Mouse (Mus musculus) frontal cortex, postnatal 10 days (tissue): Measurements from ENCODE around the gene Esrrb.
A peak's percentile ranks its signal among the peaks of the same experiment; 100 is the strongest.

Source experiments
- DNase-seq, 2 experiments: peaks; one replicate each; pipeline ENCODE4 v3.0.0; 2022; ENCODE audit warnings: low spot score in 2 of 2, mixed read lengths in 1 of 2

Gene Esrrb

DNA sequence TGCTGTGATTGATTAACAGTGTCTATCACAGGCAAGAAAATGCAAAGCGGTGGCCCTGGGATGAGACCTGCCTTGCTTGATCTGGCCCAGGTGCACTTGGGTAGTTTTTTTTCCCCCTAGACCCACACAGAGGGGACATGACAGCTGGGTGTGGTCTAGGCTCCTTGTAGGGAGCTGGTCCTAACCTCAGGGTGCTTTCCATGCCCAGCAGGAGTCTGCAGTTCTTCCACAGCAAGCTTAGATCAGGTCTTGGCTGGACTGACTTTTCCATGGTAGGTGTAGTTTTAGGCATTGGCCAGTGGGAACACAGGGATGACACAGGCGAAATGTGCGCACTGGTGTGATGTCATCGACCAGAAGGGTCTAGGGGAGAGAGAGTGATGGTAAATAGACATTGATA, 136.2 kb downstream of the Esrrb start:
- DNase-seq: no peak

DNA sequence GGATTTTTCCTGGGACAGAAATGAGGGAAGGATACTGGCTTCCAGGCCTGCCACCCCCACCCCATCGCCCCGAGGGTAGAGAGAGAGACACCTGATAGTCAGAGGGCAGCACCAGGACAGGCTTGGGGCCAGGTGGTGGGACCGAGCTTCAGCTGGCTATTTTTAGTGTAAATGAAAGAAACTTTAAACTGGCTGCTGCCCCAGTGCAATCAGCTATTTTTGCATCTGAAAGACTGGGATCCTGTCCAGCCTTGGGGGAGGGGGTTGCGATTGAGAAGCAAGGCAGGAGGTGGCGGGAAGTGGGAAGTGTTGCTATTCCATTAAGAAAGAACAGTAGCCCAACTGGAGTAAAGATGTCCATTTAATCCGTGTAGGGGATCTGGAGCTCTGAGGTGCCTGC, 137.8 kb downstream of the Esrrb start:
- peak; percentile 58 to 66 for DNase-seq

GRCm38 (mm10) chr12:86501728-86502127, 140.8 kb downstream of the Esrrb start:
- no peak for DNase-seq

DNA sequence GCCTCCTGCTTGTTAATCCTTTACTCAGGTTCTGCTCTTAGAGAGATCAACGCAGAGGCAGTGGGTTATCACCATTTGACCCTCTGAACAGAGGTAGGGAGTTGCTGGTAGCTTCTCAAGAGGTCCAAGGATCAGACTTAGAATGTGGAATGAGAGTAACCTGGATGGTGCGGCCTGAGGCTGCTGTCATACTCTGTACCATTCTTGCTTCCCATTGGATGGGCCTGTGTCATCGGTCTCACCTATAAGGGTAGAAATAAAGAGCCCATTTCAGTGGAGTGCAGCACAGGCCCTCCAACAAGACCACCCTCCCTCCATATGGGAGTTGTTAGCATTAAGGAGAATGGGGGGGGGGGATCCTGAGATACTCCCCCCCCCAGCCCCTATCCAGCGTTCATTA, 143.0 kb downstream of the Esrrb start:
- DNase-seq: no peak

GRCm38 (mm10) chr12:86504321-86504720, 143.4 kb downstream of the Esrrb start:
- DNase-seq: no peak

DNA sequence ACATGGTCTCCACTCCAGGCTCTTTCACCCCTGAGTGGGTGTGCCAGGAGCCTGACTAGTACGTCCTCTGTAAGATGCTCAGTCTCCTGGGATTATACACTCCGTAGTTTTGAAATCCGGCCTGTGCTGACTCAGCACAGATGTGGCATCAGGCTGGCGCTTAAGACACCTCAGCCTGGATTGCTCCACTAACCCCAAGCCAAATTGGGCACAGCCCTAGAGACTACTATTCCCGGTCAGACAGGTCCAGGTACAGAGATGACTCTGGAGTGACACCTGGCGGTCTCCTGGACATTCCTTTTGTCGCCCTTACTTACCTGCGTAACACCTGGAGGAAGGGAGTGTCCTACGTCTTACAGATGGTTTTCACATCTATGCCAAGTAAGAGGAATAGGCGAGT, 146.8 kb downstream of the Esrrb start:
- no peak for DNase-seq

- no peak for DNase-seq
These were observed 147.5 kb downstream of the Esrrb start for GRCm38 (mm10) chr12:86508313-86508988.

DNA sequence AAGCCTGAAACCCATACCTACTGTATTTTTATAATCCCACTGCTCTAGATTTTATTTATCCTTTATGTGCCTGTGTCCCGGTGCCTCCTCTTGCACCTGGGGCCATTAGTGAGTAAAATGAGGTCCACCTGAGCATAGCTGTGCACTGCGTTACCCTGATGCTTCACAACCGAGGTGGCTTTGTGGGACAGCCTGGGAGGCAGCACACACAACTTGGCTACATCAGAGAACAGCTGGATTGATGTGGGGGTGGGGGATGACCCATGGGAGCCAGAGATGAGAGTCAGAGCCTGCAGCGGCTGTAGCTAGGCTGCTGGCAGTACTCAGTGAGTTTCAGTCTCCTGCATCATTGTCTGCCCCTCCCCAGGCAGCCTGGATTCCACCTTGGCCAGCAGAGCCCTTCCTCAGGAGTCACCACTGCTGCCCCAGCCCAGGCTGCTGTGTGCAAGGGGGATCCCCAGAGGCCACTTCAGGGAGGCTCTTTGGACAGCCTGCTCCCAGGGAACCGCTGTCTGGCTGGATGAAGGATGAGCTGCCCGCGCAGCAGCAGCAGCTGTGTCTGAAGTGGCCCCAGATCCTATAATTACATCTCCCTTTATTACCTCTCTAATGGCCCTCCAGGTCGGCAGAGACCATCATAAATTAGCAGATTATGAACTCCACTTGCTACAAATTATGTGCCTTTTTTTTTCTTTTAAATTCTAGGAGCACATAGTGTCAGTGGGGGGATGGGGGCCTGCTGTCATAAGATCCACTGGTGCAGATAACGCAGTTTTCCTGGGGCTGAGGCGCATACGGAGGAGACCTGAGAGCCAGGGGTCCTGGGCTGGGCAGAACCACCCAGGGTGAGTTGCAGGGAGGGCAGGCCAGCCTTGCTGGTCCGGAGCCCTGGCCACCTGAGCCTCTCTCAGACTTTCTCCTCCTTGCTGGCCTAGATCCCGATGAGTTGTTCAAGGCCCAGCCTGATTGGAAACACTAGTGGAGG, 148.7 kb downstream of the Esrrb start:
- no peak for DNase-seq

- no peak for DNase-seq
These were observed 151.4 kb downstream of the Esrrb start for GRCm38 (mm10) chr12:86512335-86512734.

- DNase-seq: no peak
These were observed 152.7 kb downstream of the Esrrb start for GRCm38 (mm10) chr12:86513596-86513995.

DNA sequence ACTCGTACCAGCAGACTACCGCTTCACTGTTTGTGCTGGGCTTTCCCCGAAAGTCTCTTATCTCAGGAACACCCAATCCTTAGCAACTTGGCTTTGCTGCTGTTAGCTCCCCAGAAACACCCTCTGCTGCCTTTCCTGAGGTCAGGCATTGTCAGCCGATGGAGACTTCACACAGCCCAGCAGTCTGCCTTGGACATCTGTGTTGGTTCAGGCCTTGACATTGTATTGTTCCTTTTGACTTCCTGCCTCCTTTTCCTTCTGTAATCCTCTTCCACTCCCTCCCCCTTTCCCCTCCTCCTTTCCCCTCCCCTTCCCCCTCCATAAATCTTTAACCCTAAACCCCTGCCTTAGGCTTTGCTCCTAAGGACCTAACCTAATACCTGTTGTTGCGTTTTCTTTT, 155.7 kb downstream of the Esrrb start:
- no peak for DNase-seq

- DNase-seq: no peak
These were observed 156.8 kb downstream of the Esrrb start for GRCm38 (mm10) chr12:86517721-86518120.

- DNase-seq: peak; percentile 23 to 30
These were observed 157.8 kb downstream of the Esrrb start for GRCm38 (mm10) chr12:86518746-86519145.

- DNase-seq: no peak
These were observed 173.4 kb downstream of the Esrrb start for GRCm38 (mm10) chr12:86534283-86534682.

DNA sequence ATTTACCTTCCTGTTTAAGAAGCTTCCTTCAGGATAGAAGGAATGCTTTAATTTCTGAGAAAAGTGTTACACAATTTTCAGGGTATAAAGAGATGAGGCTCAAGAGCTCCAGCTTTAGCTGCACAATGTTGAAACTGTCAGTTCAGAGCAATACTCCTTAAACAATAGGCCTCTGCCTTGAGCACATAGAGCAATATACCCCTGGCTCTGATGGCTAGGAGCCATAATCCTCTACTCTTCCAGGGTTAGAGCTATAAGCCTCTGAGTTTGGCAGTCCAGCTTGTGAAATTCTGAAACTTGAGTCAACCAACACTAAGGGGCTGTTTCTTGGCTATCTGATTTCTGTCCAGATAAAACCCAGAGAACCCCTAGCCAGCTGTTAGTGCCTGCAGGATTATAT, 176.9 kb downstream of the Esrrb start:
- DNase-seq: no peak

DNA sequence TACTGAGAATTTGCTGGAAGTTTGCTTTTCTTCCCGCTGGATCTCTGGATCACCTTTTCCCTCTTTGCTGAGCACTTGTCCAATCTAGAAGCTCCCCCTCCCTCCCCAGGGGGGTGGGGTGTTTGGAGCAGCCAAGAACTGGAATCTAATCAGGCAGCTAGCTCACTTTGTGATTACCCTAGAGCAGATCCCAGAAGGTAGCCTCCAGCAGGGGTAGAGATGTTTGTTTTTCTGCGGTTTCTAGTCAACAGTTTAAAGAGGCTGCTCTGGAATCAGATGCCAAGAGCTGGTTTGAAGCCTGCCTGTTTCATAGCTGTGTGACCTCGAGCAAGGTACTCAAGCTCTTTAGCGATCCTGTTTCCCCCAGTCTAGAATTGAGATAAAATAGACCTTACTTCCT, 177.8 kb downstream of the Esrrb start:
- DNase-seq: no peak

DNA sequence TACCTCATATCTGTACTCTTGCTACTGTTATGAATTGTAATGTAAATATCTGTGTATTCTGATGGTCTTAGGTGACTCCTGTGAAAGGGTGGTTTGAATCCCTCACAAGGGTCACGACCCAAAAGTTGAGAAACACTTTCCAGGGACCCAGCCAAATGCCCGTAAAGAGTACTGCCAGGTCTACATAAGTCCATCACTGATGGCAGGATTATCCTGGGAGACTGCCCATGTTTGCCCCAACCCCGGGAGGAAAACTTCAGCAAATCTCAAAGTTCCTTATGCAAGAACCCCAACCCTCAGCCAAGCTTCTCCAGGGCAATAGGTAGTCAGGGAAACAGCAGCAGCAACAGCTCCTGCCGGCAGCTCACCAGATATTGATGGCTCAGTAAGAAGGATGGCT, 178.6 kb downstream of the Esrrb start:
- DNase-seq: no peak

GRCm38 (mm10) chr12:86547808-86548207, 186.9 kb downstream of the Esrrb start:
- no peak for DNase-seq

- DNase-seq: no peak
These were observed 192.1 kb downstream of the Esrrb start for GRCm38 (mm10) chr12:86553037-86553436.

- no peak for DNase-seq
These were observed 196.0 kb downstream of the Esrrb start for GRCm38 (mm10) chr12:86556796-86557517.

DNA sequence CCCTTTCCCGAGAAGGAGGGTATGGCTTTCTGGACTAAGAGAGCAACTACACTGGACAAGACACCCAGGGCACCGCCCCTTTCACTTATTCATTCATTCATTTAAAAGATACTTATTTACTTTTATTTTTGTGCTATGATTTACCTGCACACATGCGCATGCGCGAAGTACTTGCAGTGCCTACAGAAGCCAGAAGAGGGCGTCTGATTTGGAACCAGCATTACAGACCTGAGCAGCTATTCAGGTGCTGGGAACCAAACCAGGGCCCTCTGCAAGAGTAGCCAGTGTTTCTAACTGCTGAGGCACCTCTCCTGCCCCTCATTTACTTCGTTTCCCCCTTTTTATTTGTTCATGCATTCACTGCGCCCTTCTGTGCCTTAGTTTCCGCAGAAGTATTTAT, 198.0 kb downstream of the Esrrb start:
- DNase-seq: no peak

- DNase-seq: no peak
These were observed 201.8 kb downstream of the Esrrb start for GRCm38 (mm10) chr12:86562705-86563104.
